Mouse (Mus musculus) MEL (cell line): ENCODE results near the gene Arl4d.
"Not testable (repeated sequence)": the region's sequence is repeated elsewhere in the genome, so short reads cannot be mapped to it uniquely, and the experiment has no call there.

Source experiments
- CTCF ChIP-seq, 3 experiments: IDR thresholded peaks in 2 of 3; conservative IDR thresholded peaks in 1 of 3; 2 replicates each; pipeline ENCODE4 v1.5.1; 2011 to 2012; ENCODE audit warnings: low read length in 3 of 3, low read depth in 2 of 3, mild to moderate bottlenecking in 2 of 3, improper control_type of control experiment in 1 of 3, inconsistent platforms in 1 of 3, mixed read lengths in 1 of 3, moderate library complexity in 1 of 3; ENCODE audit not compliant: control insufficient read depth in 1 of 3, insufficient read depth in 1 of 3, poor library complexity in 1 of 3, severe bottlenecking in 1 of 3
- NELFE ChIP-seq: IDR thresholded peaks from 2 replicates; pipeline ENCODE4 v1.6.1; 2011; ENCODE audit warnings: low read depth, low read length, improper control_type of control experiment
- SMC3 ChIP-seq: IDR thresholded peaks from 2 replicates; pipeline ENCODE4 v1.6.1; 2011; ENCODE audit warnings: low read depth, low read length, improper control_type of control experiment
- TBP ChIP-seq: IDR thresholded peaks from 2 replicates; pipeline ENCODE4 v1.8.0; 2011; ENCODE audit warnings: low read depth, low read length, improper control_type of control experiment

DNA sequence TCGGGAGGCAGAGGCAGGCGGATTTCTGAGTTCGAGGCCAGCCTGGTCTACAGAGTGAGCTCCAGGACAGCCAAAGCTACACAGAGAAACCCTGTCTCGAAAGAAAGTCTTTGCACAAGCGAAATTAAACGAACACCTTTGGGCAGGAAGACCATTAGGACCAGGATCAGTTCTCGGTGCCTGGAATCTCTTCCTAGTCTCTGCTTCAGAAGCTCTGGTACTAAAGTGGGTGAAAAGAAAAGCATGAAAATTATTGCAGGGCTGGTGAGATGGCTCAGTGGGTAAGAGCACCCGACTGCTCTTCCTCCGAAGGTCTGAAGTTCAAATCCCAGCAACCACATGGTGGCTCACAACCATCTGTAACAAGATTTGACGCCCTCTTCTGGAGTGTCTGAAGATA, 18.2 kb upstream of the Arl4d start:
- not testable (repeated sequence) for TF ChIP-seq SMC3; NELFE; CTCF (IDR thresholded peaks at IDR 0.05 in 2 of 3, conservative IDR thresholded peaks at IDR 0.05 in 1 of 3; ENCODE audit: control insufficient read depth in 1 of 3, insufficient read depth in 1 of 3, low read depth in 2 of 3, low read length in 3 of 3, poor library complexity in 1 of 3, severe bottlenecking in 1 of 3)
- peak; percentile 72 for TF ChIP-seq TBP
